Mouse (Mus musculus) left cerebral cortex, postnatal 10 days (tissue): ENCODE data around the gene Pdlim1. TPM values are rescaled to one million over a fixed set of nuclear protein-coding genes. Genes with fewer than 3 reads are reported as not detected.
A peak's percentile ranks its signal among the peaks of the same experiment; 100 is the strongest.

Experiments used
- DNase-seq, 2 experiments: peaks; one replicate each; pipeline ENCODE4 v3.0.0; 2021 to 2022; ENCODE audit warnings: low spot score in 2 of 2, mixed read lengths in 1 of 2; ENCODE audit errors: extremely low spot score in 1 of 2
- intact Hi-C: fragments of 180-260 bp; cut with DNase I; formaldehyde crosslinking; loops from one replicate; pipeline ENCODE4 v1.15.1; 2025
- total RNA-seq, 2 experiments: library from RNA; stranded (reverse); gene quantifications; 2 replicates each; pipeline ENCODE4 v1.2.3; 2021

The Pdlim1 gene
- 1 to 10 TPM; 6.8 to 8.0 TPM for total RNA-seq

- DNase-seq: peak in 1 of 2 experiments; percentile 79
- intact Hi-C loops: no loop called here
Observed at GRCm38 (mm10) chr19:40271308-40271892, at the start of gene Pdlim1. TSS of gene Pdlim1 (minus strand) at chr19:40271842.

- intact Hi-C loops: no loop called here
- DNase-seq: no peak
Observed at GRCm38 (mm10) chr19:40319199-40319598, 47.6 kb upstream of the Pdlim1 start.

GRCm38 (mm10) chr19:40318511-40318910 lies 46.9 kb upstream of the Pdlim1 start:
- no peak for DNase-seq
- intact Hi-C loops: no loop called here

- no peak for DNase-seq
- intact Hi-C loops: no loop called here
Observed at GRCm38 (mm10) chr19:40317001-40317400, 45.4 kb upstream of the Pdlim1 start.

- intact Hi-C loops: no loop called here
- DNase-seq: no peak
Observed at GRCm38 (mm10) chr19:40314252-40314651, 42.6 kb upstream of the Pdlim1 start.

GRCm38 (mm10) chr19:40311631-40312030 lies 40.0 kb upstream of the Pdlim1 start:
- intact Hi-C loops: no loop called here
- DNase-seq: no peak

- intact Hi-C loops: no loop called here
- DNase-seq: no peak
Observed at GRCm38 (mm10) chr19:40310410-40311130, 38.9 kb upstream of the Pdlim1 start.

GRCm38 (mm10) chr19:40309911-40310310 lies 38.3 kb upstream of the Pdlim1 start:
- DNase-seq: no peak
- intact Hi-C loops: no loop called here

- intact Hi-C loops: no loop called here
- DNase-seq: no peak
Observed at GRCm38 (mm10) chr19:40307550-40307949, 35.9 kb upstream of the Pdlim1 start.

GRCm38 (mm10) chr19:40306631-40307030 lies 35.0 kb upstream of the Pdlim1 start:
- intact Hi-C loops: no loop called here
- no peak for DNase-seq

GRCm38 (mm10) chr19:40305456-40305855 lies 33.8 kb upstream of the Pdlim1 start:
- no peak for DNase-seq
- intact Hi-C loops: no loop called here

GRCm38 (mm10) chr19:40302916-40303315 lies 31.3 kb upstream of the Pdlim1 start:
- peak; percentile 38 to 49 for DNase-seq
- intact Hi-C loops: no loop called here

- DNase-seq: no peak
- intact Hi-C loops: no loop called here
Observed at GRCm38 (mm10) chr19:40302477-40302876, 30.8 kb upstream of the Pdlim1 start.

- DNase-seq: peak; percentile 45 to 68
- intact Hi-C loops: no loop called here
Observed at GRCm38 (mm10) chr19:40299983-40300759, 28.5 kb upstream of the Pdlim1 start.

GRCm38 (mm10) chr19:40299182-40299581 lies 27.5 kb upstream of the Pdlim1 start:
- no peak for DNase-seq
- intact Hi-C loops: no loop called here

- DNase-seq: peak in 1 of 2 experiments; percentile 54
- intact Hi-C loops: no loop called here
Observed at GRCm38 (mm10) chr19:40298574-40298973, 26.9 kb upstream of the Pdlim1 start.

- DNase-seq: no peak
- intact Hi-C loops: no loop called here
Observed at GRCm38 (mm10) chr19:40297798-40298144, 26.1 kb upstream of the Pdlim1 start.

- DNase-seq: no peak
- intact Hi-C loops: no loop called here
Observed at GRCm38 (mm10) chr19:40297078-40297797, 25.6 kb upstream of the Pdlim1 start.

GRCm38 (mm10) chr19:40294231-40294630 lies 22.6 kb upstream of the Pdlim1 start:
- DNase-seq: no peak
- intact Hi-C loops: no loop called here
